Mouse (Mus musculus) CD4-positive, CD25-positive, alpha-beta regulatory T cell, adult 4 months (primary cell): ENCODE measurements around the gene Gabbr2. TPM values are rescaled to one million over a fixed set of nuclear protein-coding genes. Genes with fewer than 3 reads are reported as not detected.
A peak's percentile ranks its signal among the peaks of the same experiment; 100 is the strongest.
"Not testable (repeated sequence)": the region's sequence is repeated elsewhere in the genome, so short reads cannot be mapped to it uniquely, and the experiment has no call there.

Experiments used
- ATAC-seq: one replicate; pipeline ENCODE4 v1.8.0; 2017
- polyA plus RNA-seq, 2 experiments: library from polyadenylated mRNA; unstranded; fragments of 100-300 nt; shearing (Covaris generic); gene quantifications; one replicate each; pipeline ENCODE4 v1.2.1; 2017

Gene Gabbr2
- polyA plus RNA-seq, 2 experiments from 2014 or later = 0.32 TPM; not detected in 1

DNA sequence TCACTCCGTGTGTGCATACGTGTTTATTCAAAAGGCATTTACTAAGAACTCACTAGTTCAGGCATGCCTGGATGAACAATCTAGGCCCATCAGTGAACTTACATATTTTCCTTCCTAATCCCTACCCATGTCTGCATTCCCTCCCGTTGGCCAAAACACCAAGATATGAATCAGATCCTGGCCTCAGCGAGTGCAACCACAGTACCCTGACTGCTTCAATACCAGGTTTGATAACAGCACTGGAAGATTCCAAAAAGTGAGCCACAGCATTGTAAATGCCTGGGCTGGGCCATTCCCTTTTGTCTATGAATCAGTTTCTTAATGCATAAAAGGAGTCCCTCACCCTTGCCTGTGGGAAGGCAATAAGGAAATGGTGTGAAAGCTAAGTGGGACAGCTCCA lies 342.5 kb downstream of the Gabbr2 start:
- no peak for ATAC-seq

DNA sequence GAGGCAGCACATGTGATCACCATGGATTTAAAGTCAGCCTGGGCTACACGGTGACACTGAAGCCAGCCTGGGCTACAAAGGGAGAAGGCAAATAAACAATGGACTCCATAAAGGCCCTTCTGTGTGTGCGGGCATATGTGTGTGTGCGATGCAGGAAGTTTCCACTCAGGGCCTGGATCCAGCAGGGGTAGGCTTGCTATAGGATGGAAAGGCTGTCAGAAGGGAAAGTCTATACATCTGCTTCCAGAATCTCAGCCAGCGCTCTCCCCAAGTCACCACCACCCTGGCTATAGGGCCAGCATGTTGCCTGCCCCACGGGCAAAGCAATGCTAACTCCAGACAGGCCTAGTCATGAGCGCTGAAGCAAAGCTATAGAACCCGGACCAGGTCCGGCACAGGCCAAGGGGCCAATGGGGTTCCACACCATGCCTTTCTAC lies 348.0 kb downstream of the Gabbr2 start:
- ATAC-seq = no peak

DNA sequence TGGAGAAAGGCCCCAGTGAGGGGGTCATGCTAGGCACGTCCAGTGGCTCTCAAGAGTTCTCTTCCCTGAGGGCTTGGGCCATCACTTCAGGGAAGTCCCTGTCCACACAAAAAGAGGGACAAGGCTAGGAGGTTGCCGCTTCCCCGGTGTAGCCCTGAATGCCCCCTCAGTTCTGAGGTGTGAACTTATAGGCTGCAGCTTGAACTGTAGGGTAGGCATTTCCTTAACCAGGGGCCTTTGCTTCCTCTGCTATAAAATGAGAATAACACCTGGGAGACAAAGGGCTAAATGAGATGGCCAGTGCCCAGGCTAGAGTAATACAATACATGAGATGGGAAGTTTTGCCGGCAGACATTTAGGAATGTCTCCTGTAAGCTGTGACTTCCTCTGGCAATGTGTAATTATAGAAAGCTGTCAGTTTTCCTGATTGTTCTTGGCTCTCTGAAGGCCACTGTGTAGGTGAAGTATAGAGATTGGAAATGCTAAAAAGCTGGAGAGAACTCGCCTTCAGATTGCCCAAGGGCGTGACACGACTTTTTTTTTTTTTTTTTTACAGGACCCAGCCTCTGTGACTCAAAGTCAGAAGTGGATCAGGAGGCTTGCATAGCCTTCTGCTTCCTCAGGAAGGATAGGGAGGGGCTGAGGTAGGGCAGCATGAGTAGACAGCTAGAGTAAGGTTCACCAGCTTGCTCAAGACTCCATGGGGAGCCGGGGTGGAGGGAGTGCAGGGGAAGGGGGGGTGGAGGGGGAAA lies 348.6 kb downstream of the Gabbr2 start:
- no peak for ATAC-seq

DNA sequence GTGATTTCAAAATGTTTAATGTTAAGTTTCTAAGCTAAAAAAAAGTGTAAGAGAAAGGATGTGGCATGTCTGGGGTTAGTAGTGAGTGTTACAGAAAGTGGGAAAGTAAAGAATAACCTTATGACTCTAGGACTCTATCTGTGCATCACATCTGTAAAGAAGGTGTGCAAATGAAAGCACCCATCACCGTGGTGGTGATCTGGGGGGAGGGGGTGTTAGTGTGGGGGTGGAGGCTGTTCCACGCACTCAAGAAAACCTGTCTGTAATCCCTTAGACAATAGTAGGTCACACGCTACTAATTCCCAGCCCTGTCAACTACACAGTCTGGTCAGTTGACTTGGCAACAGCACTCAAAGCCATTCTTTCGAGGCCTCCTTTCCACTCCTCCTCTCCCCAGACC lies 350.4 kb downstream of the Gabbr2 start:
- ATAC-seq = no peak

DNA sequence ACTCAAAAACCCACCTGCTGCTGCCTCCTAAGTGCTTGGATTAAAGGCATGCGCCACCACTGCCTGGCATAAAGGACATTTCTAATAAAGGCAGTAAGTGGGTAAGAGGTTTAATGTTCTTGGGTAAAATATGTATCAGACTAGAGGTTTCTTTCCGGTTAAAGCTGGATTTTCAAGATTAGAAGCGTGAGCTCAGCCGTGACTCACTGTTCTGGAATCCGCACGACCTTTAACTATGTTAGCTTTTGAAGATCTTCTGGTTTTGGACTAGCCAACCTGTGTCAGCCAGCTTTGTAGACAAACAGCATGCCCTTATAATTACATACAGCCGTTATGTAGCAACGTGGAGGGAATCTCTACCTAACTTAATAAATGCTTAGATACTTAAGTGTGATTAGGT lies 351.8 kb downstream of the Gabbr2 start:
- no peak for ATAC-seq

DNA sequence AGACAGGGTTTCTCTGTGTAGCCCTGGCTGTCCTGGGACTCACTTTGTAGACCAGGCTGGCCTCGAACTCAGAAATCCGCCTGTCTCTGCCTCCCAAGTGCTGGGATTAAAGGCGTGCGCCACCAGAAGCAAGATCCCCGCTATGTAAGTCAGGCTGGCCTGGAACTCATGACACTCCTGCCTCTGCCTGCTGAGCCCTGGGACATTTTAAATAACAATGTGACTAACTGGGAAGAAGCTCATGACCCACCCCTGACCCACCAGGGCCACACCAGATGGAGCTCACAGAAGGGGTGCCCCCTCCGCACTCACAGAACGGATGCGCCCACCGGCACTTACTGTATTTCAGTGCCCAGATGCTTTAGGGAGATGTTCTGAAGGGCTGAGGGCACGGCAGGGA lies 354.4 kb downstream of the Gabbr2 start:
- ATAC-seq = not testable (repeated sequence)

DNA sequence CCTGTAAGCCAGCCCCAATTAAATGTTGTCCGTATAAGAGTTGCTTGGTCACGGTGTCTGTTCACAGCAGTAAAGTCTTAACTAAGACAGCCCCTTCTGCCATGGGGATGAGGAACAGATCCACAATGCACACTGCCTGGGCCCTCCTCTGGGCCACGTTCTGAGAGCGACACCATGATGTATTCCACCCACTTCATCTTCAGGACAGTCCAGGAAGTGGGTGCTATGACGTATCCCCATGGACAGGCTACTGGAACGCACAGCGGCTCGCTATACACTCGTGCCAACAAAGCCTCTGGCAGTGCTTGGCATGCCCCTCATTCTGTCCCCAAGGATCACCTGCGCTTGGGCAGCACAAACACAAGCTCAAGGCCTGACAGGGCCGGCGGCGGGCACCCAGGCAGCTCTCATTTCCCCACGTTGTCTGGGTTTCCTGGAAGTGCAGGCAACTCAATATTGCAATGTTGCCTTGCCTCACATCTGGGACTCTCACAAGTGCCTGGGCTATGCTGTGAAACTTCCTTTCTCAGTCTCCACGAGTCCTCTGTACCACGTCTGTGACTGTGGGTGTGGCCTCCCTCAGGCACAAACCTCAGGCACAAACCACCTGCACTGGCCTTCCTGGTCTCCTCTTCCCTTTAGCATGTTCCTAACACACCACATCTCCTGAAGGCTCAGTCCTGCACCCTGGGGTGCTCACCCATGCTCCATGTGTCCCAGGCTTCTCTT lies 355.8 kb downstream of the Gabbr2 start:
- no peak for ATAC-seq

DNA sequence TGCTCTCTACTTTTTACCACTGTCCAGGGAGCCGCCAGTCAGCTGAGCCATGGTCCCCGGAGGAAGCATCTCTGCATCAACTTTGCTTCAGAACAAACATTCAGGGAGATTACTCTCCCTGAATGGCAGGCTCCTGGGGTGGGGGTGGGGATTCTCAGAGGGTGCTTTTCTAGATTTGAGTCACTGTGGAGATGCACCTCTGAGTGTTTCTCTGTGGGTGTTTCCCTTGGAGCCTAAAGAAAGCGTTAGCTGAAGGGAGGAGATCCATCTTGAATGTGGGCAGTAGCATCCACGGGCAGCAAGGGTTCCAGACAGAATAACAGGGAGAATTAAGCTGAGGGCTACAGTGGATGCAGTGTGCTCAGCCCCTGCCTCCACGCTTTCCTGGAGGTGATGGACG lies 356.8 kb downstream of the Gabbr2 start:
- no peak for ATAC-seq

DNA sequence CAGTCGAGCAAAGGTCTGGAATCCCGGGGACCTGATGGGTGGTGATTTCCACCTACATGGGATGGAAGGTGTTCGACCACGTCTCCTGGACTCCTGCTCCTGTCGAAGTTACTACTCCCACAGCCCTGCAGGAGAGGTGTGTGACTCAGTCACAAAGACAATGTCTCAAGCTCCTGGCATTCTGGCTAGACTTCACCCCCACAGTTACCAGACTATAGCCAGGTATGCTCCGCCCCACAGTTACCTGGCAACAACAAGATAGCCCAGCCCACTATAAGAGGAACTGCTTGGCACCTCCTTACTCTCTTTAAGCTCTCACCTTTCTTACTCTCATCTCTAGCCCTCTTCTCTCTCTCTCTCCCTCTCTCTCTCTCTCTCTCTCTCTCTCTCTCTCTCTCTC lies 358.1 kb downstream of the Gabbr2 start:
- not testable (repeated sequence) for ATAC-seq

DNA sequence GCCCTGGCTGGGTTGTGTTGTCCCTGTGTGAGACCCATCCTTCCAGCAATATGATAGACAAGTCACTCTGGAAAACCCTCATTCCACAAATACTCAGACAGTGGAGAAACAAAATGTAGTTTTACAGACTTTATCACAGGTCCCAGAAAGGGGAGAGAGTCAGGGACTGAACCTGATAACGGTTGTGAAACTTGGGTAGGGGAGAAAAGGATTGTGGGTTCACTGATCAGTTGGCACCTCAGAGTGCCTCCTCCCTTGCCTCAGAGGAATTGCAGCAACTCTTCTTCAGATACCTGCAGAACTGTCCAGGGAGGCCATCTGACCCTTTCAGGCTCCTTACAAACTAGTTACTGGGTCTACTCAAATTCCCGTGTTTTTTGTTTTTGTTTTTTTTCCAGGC lies 359.2 kb downstream of the Gabbr2 start:
- no peak for ATAC-seq

DNA sequence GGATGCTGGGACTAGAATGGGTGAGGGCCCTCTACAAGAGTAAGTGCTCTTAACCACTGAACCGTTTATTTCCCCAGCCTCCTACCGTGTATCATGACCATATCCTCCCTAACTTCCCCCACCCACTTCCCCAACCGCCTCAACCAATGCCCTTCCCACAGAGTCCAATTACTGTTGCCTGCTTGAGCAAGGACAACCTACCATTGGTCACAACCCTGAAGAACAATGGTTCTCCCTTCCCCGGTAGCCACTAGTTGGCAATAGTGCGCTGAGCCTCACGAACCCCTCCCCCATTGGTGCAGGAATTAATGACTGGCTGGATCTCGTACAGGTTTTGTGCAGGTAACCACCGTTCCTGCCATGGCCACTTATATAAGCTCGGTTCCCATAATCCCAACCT lies 361.3 kb downstream of the Gabbr2 start:
- no peak for ATAC-seq

DNA sequence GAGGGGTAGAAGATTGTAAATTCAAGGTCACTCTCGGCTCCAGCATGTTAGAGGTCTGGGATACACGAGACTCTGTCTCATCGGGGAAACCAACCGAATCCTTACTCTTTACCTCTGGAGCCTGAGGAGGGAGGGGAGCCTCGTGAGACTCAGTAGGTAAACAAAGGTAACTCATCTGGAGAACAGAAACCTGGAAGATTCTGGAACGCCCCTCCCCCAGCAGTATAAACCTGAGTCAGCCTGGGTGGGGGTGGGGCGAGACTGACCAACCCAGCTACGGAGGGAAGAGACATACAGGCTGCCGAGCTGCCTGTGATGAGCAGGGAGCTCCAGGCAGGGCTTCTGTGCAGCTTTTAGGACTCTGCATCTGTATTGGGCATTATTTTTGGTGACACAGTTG lies 362.8 kb downstream of the Gabbr2 start:
- no peak for ATAC-seq

DNA sequence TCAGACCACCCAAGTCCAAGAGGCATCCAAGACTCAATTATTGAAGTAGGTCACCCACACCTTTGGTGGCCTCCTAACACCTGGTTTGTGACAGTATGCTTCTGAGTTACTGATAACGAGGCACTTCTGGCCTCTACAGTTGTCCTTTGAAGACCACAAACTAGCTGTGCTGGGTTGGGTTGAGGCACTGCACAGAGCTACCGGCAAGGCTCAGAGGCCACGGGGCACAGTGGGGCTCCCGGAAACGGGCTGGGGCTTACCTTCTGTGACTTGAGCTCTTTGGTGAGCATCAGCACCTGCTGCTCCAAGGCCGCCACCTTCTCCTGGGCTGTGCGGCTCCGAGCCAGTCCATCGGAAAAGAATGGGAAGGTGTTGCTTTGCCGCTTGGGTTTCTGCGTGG lies 363.6 kb downstream of the Gabbr2 start:
- ATAC-seq = no peak

DNA sequence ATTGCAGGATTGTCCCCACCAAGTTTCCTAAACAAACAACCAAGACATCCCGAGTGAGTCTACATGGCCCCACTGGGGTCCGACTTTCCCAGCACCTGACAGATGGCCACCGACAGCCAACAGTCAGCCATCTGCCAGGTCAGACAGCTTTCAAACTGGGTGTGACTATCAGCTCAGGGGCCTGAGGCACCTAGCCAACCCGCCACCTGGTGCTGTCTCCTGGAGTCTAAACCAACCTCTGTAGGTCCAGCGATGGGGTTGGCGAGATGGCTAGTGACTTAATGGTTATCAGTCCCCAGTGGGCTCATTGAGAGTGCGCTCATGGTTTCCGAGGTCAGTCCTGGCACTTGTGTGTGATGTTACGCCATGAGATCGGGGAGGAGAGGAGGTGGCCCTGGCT lies 366.6 kb downstream of the Gabbr2 start:
- no peak for ATAC-seq

DNA sequence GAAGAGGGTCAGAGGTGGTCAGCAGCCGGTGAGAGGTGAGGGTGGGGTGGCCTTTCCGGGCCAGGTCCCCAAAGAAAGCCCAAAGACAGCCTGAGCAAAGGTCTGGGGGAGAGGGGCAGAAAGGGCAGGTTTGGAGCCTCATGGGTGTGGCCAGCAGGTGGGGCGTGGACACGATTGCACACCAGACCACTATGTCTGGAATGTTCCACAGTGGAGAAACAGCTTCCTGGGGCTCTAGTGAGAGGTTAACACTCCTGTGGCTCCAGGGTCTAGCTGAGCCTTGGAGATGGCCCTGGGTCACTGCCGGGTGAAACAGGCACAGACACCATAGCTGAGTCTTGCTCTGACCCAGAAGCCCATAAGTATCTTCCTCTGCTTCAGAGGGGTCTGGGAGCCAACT lies 368.7 kb downstream of the Gabbr2 start:
- no peak for ATAC-seq

DNA sequence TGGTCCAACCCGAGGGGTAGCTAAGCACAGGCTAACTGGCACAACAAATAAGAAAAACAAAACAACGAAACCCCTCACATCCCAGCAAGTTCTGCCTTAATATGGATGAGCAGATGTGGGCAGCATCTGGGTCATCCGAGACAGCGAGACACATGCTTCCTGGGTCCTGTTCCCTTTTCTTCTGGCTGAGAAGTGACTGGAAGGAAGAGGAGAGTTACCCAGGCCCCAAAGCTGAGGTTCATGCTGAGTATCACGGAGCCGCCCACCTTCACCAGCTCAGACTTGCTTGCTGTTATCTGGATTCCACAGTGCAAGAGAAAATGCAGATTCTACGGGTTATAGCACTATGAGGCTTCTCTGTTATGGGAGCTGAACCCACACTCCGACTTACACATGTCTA lies 370.7 kb downstream of the Gabbr2 start:
- ATAC-seq = no peak

DNA sequence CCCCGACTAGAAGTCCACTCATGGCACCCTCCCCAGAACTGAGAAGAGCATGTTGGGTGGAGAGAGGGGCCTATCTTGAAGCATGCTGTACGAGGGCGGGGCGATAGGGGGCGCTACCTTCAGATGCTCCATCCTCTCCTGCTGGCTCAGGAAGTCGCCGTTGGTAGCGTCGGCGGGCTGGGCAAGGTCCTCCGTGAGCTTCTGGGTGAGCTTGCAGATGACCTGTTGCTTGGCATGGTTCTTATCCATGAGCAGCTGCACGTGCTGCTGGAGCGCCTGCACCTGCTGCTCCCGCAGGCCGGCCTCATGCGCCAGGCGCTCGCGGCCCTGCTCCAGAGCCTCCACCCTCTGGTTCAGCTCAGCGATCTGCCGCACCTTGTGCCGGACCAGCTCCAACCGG lies 371.3 kb downstream of the Gabbr2 start:
- no peak for ATAC-seq

DNA sequence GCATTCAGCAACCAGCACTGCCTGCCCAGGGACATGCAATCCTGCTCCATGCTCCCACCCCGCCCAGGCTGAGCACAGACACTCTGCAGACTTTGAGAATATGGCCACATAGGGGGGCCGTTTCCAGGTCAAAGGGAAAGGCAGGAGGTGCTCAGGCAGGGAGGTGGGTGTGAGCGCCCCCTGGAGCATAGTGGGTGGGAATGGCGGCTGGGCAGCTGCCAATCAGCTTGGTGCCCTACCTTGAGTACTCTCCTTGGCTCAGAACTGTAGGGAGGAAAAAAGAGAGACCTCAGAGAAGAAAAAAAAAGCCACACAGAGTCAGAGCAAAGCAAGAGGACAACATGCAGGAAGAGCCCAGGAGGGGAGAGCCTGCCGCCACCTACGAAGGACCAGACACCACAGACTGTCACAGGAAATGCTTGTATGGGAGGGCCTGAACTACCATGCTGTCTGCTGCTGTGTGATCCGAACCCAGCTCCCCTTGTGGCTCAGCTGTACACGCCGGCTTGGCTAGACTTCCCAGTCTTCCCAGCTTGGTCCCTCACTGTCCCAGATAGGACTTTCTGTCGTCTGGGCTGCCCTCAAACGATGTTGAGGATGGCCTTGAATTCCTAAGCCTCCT lies 373.4 kb downstream of the Gabbr2 start:
- ATAC-seq = peak; percentile 84

DNA sequence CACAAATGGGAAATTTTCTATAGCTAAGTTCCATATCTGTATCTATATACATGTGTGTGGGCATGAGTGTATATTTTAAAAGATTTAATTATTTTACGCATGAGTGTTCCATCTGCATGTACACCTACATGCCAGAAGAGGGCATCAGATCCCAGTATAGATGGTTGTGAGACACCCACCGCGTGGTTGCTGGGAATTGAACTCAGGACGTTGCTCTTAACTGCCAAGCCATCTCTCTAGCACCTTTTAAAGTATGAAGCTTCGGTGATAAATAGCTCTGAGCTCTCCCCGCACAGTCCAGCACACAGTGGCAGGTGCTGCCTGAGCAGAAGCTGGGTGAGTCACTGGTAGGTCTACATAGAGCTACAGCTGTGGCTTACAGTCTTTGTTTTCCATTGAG lies 374.3 kb downstream of the Gabbr2 start:
- peak; percentile 14 for ATAC-seq

DNA sequence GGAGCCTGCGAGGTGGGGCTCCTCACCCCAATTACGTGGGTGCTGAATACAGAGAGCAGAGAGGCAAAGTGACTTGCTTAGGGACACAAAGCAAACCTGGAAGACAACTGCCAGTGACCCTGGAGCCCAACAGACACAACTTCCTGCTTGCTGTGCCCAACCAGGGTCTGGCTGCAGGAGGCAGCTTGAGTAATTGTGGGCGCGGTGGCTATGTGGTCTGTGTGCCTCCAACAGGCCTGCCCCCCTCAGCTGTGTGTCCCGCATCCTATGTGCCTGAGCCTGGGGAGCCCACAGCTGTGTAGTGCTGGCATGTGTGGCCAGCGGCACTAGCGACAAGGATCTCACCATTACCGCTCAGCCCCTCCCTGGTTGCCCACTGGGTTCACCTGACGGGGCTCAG lies 377.0 kb downstream of the Gabbr2 start:
- ATAC-seq = no peak

DNA sequence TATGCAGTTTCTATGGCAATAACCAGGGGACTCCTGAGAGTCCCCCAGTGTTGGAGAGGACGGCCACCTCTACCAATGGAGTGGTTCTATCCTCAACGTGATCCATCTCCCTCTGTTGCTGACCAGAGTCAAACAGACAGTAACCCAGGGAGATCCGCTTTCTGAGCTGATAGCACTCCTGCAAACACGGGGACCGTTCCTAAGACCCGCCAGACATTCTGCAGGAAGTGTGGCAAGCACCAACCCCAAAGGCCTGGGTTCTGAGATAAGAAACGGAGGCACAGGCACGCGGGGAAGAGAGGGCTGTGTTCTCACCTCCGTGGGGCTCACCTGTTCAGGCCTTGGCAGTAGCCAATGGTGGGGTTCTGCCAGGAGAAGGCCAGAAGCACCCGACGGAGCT lies 378.1 kb downstream of the Gabbr2 start:
- no peak for ATAC-seq
